Mouse (Mus musculus) megakaryocyte, embryonic 14.5 days (primary cell): ENCODE results near the gene Ghrl.

Source experiments
- FLI1 ChIP-seq: IDR thresholded peaks from 2 replicates; pipeline ENCODE4 v1.6.1; 2012; ENCODE audit warnings: low read length, inconsistent platforms, mixed read lengths
- GATA1 ChIP-seq: IDR thresholded peaks from 3 replicates; pipeline ENCODE4 v1.6.1; 2012; ENCODE audit warnings: mixed read lengths, low read length, inconsistent platforms, borderline replicate concordance

- no peak for TF ChIP-seq GATA1
- TF ChIP-seq FLI1: no peak
Measured at GRCm38 (mm10) chr6:113669821-113670220, 49.9 kb downstream of the Ghrl start.
